Mouse (Mus musculus) ES-E14 (cell line): ENCODE data around the gene Mapk6. TPM values are rescaled to one million over a fixed set of nuclear protein-coding genes. Genes with fewer than 3 reads are reported as not detected.

Source experiments
- DNase-seq: peaks from one replicate; pipeline ENCODE4 v3.0.0-alpha.2; 2013; ENCODE audit warnings: low read depth, low spot score
- H3K27ac ChIP-seq: 2 replicates; pipeline ENCODE4 v1.5.1; 2012; ENCODE audit warnings: low read depth, mild to moderate bottlenecking, low read length, moderate library complexity, mixed read lengths; ENCODE audit not compliant: poor library complexity, insufficient read depth, severe bottlenecking
- H3K36me3 ChIP-seq: 2 replicates; pipeline ENCODE4 v1.6.1; 2012; ENCODE audit warnings: mild to moderate bottlenecking, low read length, moderate library complexity, mixed read lengths; ENCODE audit not compliant: control insufficient read depth, poor library complexity, insufficient read depth, severe bottlenecking
- H3K4me1 ChIP-seq, 2 experiments: fragments of 150-350 bp in 1 of 2; sonication (generic) in 1 of 2; 2 replicates each; pipeline ENCODE4 v1.6.1; 2012; ENCODE audit warnings: low read length in 2 of 2, mild to moderate bottlenecking in 1 of 2, mixed read lengths in 1 of 2; ENCODE audit not compliant: control insufficient read depth in 2 of 2, insufficient read depth in 2 of 2, poor library complexity in 1 of 2
- H3K4me3 ChIP-seq, 2 experiments: fragments of 150-350 bp in 1 of 2; sonication (generic) in 1 of 2; 2 replicates each; pipeline ENCODE4 v1.5.1; 2012; ENCODE audit warnings: low read length in 2 of 2, low read depth in 1 of 2, mild to moderate bottlenecking in 1 of 2, mixed read lengths in 1 of 2; ENCODE audit not compliant: insufficient read depth in 1 of 2, poor library complexity in 1 of 2, severe bottlenecking in 1 of 2
- H3K9ac ChIP-seq: 2 replicates; pipeline ENCODE4 v1.6.1; 2012; ENCODE audit warnings: low read depth, mild to moderate bottlenecking, low read length, mixed read lengths; ENCODE audit not compliant: poor library complexity, insufficient read depth, severe bottlenecking
- H3K9me3 ChIP-seq: fragments of 150-350 bp; sonication (generic); 2 replicates; pipeline ENCODE4 v1.6.1; 2012; ENCODE audit warnings: low read depth, mild to moderate bottlenecking, low read length; ENCODE audit not compliant: control insufficient read depth, insufficient read depth
- CHD2 ChIP-seq: IDR thresholded peaks from 2 replicates; pipeline ENCODE4 v1.6.1; 2014; ENCODE audit warnings: mild to moderate bottlenecking, low read depth, low read length, inconsistent platforms
- HCFC1 ChIP-seq: IDR thresholded peaks from 2 replicates; pipeline ENCODE4 v1.6.1; 2012; ENCODE audit warnings: low read length, inconsistent platforms, borderline replicate concordance; ENCODE audit not compliant: insufficient read depth
- MAFK ChIP-seq: IDR thresholded peaks from 2 replicates; pipeline ENCODE4 v1.6.1; 2014; ENCODE audit warnings: mild to moderate bottlenecking, low read depth, low read length, inconsistent platforms; ENCODE audit not compliant: insufficient read depth
- ZC3H11A ChIP-seq: IDR thresholded peaks from 2 replicates; pipeline ENCODE4 v1.6.1; 2012; ENCODE audit warnings: low read depth, mild to moderate bottlenecking, inconsistent platforms, low read length, borderline replicate concordance
- ZNF384 ChIP-seq: IDR thresholded peaks from 2 replicates; pipeline ENCODE4 v1.6.1; 2012; ENCODE audit warnings: low read depth, low read length, inconsistent platforms
- in situ Hi-C, 2 experiments: fragments of 600-800 bp; cut with MboI; formaldehyde crosslinking; loops; one replicate each; pipeline ENCODE4 v1.15.1; 2025; ENCODE audit warnings: low sequenced_read_pairs in 2 of 2, inconsistent platforms in 1 of 2; ENCODE audit not compliant: unreplicated experiment in 2 of 2
- total RNA-seq: library from RNA; depleted of rRNA; stranded (reverse); fragments of 300-350 nt; gene quantifications from 2 replicates; pipeline ENCODE4 v1.2.3, GENCODE M21; 2012

Gene Mapk6
- total RNA-seq, 1 experiment = 85.9 TPM

GRCm38 (mm10) chr9:75395971-75396370 lies 13.8 kb downstream of the Mapk6 start:
- H3K4me1 ChIP-seq = peaks cover 0 to 7% of the 10 kb centered on the region in 2 experiments; a peak in 2 of 4 replicates
- peaks cover 39% of the 10 kb centered on the region for H3K36me3 ChIP-seq

GRCm38 (mm10) chr9:75393251-75393650 lies 16.6 kb downstream of the Mapk6 start:
- DNase-seq = no peak
- H3K36me3 ChIP-seq = peaks cover 47% of the 10 kb centered on the region
- H3K4me1 ChIP-seq = peaks cover 0 to 2% of the 10 kb centered on the region in 2 experiments; a peak in 2 of 4 replicates
- H3K27ac ChIP-seq = no peak overlapping the region
- H3K9ac ChIP-seq = no peak overlapping the region
- no peak overlapping the region for H3K4me3 ChIP-seq
- no peak for TF ChIP-seq HCFC1
- no peak for TF ChIP-seq ZNF384
- no peak for TF ChIP-seq CHD2
- no peak for TF ChIP-seq ZC3H11A
- TF ChIP-seq MAFK = no peak
- in situ Hi-C loops = no loop called here
- no peaks in the 10 kb centered on the region for H3K9me3 ChIP-seq

More at GRCm38 (mm10) chr9:75395971-75396370, 13.8 kb downstream of the Mapk6 start:
- in situ Hi-C loops = no loop called here
- H3K9ac ChIP-seq = no peak overlapping the region
- H3K27ac ChIP-seq = no peak overlapping the region
- no peak for TF ChIP-seq CHD2
- TF ChIP-seq ZC3H11A = no peak
- no peak for TF ChIP-seq ZNF384
- TF ChIP-seq HCFC1 = no peak
- no peak for TF ChIP-seq MAFK
- no peak overlapping the region for H3K4me3 ChIP-seq
- H3K9me3 ChIP-seq = no peaks in the 10 kb centered on the region
- DNase-seq = no peak

- peaks cover 22% of the 10 kb centered on the region for H3K36me3 ChIP-seq
- no peak overlapping the region for H3K9ac ChIP-seq
- peaks cover 4 to 7% of the 10 kb centered on the region in 2 experiments; a peak in 2 of 4 replicates for H3K4me1 ChIP-seq
- H3K4me3 ChIP-seq = no peak overlapping the region
- no peaks in the 10 kb centered on the region for H3K9me3 ChIP-seq
- TF ChIP-seq ZC3H11A (no peak), ZNF384 (no peak), HCFC1 (no peak), CHD2 (no peak), MAFK (no peak)
- no peak overlapping the region for H3K27ac ChIP-seq
- DNase-seq = no peak
- in situ Hi-C loops = no loop called here
Measured at GRCm38 (mm10) chr9:75385218-75385974, 24.4 kb downstream of the Mapk6 start.

GRCm38 (mm10) chr9:75384337-75384962 lies 25.4 kb downstream of the Mapk6 start:
- Histone ChIP-seq H3K4me1 (peaks cover 4 to 10% of the 10 kb centered on the region in 2 experiments; a peak in 3 of 4 replicates), H3K36me3 (peaks cover 17% of the 10 kb centered on the region), H3K9ac (no peak overlapping the region), H3K4me3 (no peak overlapping the region), H3K9me3 (no peaks in the 10 kb centered on the region), H3K27ac (no peak overlapping the region)
- TF ChIP-seq ZC3H11A = no peak
- TF ChIP-seq CHD2 = no peak
- DNase-seq = no peak
- in situ Hi-C loops = no loop called here
